Mouse (Mus musculus) embryonic facial prominence, embryonic 10.5 days (tissue): Measurements from ENCODE around the gene Iqcj. TPM values are rescaled to one million over a fixed set of nuclear protein-coding genes. Genes with fewer than 3 reads are reported as not detected.
"Not testable (repeated sequence)": the region's sequence is repeated elsewhere in the genome, so short reads cannot be mapped to it uniquely, and the experiment has no call there.

Experiments
- DNase-seq: peaks from one replicate; pipeline ENCODE4 v3.0.0-alpha.2; 2017; ENCODE audit warnings: low spot score
- H3K27ac ChIP-seq: fragments of 300-500 bp; sonication (generic); replicated peaks from 2 replicates; pipeline ENCODE4 v1.5.1; 2016; ENCODE audit warnings: mild to moderate bottlenecking
- H3K27me3 ChIP-seq: fragments of 300-500 bp; sonication (generic); replicated peaks from 2 replicates; pipeline ENCODE4 v1.6.1; 2016; ENCODE audit warnings: low read depth, mild to moderate bottlenecking; ENCODE audit not compliant: poor library complexity, severe bottlenecking
- H3K36me3 ChIP-seq: fragments of 300-500 bp; sonication (generic); replicated peaks from 2 replicates; pipeline ENCODE4 v1.6.1; 2016; ENCODE audit warnings: mild to moderate bottlenecking, moderate library complexity
- H3K4me1 ChIP-seq: fragments of 300-500 bp; sonication (generic); 2 replicates; pipeline ENCODE4 v1.6.1; 2016
- H3K4me3 ChIP-seq: fragments of 300-500 bp; sonication (generic); 2 replicates; pipeline ENCODE4 v1.5.1; 2016; ENCODE audit warnings: mild to moderate bottlenecking, moderate library complexity
- H3K9me3 ChIP-seq: fragments of 300-500 bp; sonication (generic); 2 replicates; pipeline ENCODE4 v1.6.1; 2016; ENCODE audit warnings: mild to moderate bottlenecking
- WGBS: fragments of 180-500 bp; shearing (Covaris S2); methylation state at CpG from one replicate; pipeline ENCODE4 v1.1.7; 2016; 5-methylcytosine and 5-hydroxymethylcytosine counted together
- polyA plus RNA-seq: library from polyadenylated mRNA; unstranded; fragments of >200 nt; fragmentation: Nextera tagmentation; extraction: Ambion mirVana; gene quantifications from 2 replicates; pipeline ENCODE4 v1.2.1, GENCODE M21; 2016

The Iqcj gene
- polyA plus RNA-seq, 1 experiment from 2014 or later: not detected

DNA sequence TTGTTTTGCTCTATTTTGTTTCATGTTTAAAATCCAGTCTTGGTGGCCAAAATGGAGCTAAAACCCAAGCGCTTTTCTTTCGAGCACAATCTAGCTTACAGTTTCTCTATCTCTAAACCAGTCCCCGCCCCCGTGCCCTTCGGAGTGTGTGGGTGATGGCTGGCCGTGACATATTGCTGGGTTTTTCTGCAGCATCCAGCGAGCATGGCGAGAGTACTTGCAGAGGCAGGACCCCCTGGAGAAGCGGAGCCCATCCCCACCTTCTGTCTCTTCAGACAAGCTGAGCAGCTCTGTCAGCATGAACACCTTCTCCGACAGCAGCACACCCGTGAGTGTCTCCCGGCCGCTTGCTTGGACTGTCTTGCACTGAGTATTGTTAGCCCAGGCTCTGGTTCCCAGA, 163.1 kb downstream of the Iqcj start:
- no peaks in the 10 kb centered on the region for H3K4me1 ChIP-seq
- H3K36me3 ChIP-seq: no peaks in the 10 kb centered on the region
- WGBS: 67% methylated on average over 13 of the region's 13 CpGs
- H3K4me3 ChIP-seq: no peak overlapping the region
- H3K27me3 ChIP-seq: no peaks in the 10 kb centered on the region; the same call in 1 of the 2 replicates
- no peaks in the 10 kb centered on the region for H3K9me3 ChIP-seq
- DNase-seq: no peak
- no peak overlapping the region for H3K27ac ChIP-seq

DNA sequence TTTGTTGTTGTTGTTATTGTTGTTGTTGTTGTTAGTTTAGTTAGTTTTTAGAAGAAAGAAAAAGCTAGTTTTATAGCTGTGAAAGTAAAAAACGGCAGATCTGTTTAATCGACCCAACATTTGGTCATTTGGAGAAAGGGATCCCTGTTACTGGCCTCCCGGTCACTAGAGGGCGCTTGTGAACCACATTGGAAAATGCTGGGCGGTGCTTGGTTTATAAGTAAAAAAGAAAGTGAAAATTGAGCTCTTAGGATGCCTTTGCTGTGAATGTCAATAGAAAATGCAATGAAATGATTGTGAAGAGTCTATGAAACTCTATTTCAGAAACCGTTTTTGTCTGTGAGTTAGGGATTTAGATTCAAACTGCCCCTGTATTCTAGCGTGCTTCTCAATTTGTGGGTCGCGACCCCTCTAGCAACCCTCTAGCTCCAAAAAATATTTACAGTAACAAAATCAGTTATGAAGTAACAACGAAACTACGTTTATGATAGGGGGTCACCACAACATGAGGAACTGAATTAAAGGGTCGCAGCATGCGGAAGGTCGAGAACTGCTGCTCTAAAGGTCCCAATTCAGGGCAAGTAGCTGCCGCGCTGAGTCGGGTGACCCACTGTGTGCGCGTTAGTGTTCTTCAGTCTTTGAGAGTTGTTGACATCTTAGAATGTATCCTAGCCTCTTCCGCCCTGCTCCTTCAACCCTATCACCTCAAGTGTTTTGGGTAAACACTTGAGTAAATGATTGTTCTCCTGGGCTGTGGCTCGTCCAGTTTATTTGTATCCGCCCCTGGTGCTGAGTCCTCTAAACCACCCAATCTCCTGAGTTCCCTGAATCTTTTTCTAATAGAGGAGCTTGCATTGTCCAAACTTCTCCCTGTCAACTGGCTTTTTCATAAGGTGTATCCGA, 164.6 kb downstream of the Iqcj start:
- Histone ChIP-seq H3K27ac (no peak overlapping the region), H3K36me3 (no peaks in the 10 kb centered on the region), H3K4me1 (no peaks in the 10 kb centered on the region), H3K9me3 (no peaks in the 10 kb centered on the region), H3K27me3 (no peaks in the 10 kb centered on the region; the same call in 1 of the 2 replicates), H3K4me3 (peak overlapping the region; percentile 38)
- 58% methylated on average over 23 of the region's 23 CpGs for WGBS
- peak; percentile 71 for DNase-seq

DNA sequence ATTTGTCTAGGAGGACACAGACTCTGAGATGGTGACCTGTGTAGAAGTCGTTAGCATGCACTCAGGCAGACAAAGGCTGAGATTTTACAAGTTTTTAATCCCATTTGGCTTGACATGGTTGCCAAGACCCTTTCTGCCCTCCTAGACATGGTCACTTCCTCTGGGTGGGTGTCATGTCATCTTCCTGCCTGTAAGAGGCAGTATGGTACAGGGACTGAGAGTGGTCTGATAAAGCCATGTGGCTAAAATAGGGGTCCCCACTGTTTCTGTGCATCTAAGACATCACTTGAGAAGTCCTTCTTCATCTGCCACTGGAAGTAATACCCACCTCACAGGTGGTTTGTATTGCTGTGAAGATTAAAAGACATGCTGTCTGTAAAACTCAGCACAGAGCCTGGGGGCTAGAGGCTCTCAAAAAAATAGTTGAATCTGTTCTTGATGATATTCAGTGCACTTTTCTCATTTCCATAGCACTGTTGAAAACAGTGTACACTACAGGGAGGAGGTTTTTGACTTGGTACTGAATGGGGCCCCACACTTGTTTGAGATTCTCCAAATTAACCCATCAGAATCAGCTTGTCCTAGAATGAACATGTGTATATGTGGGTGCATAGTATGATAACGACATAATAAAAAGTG, 167.3 kb downstream of the Iqcj start:
- DNase-seq: peak; percentile 26
- Histone ChIP-seq H3K36me3 (no peaks in the 10 kb centered on the region), H3K4me3 (no peak overlapping the region), H3K9me3 (no peaks in the 10 kb centered on the region), H3K27me3 (no peaks in the 10 kb centered on the region; the same call in 1 of the 2 replicates), H3K27ac (no peak overlapping the region), H3K4me1 (no peaks in the 10 kb centered on the region)
- WGBS: 52% methylated on average over 2 of the region's 2 CpGs

DNA sequence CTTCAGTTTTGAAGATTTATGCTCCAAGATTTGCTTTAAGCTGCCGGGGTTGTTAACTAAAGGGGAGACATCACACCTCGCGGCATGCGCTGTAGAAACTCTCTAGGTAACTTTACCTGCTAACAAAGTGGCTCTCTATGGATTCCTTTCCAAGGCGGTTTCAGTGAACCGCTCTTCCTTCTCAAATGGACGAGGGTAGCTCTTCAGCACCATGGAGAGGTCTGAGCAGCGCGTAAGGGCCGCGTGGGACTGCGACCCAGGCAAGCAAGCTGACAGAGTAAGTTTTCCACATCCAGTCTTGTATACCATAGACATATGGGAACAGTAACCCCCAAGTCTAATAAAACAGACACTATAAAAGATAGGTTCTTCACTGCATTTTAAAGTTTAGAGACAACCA, 172.7 kb downstream of the Iqcj start, which contains the start of gene Schip1:
Gene Schip1, plus strand, starts transcription at position 72 of the 400 bp plus-strand sequence.
- Histone ChIP-seq H3K9me3 (no peaks in the 10 kb centered on the region), H3K36me3 (no peaks in the 10 kb centered on the region), H3K27ac (no peak within 1 kb of the TSS), H3K4me3 (no peak within 1 kb of the TSS), H3K4me1 (no peaks in the 10 kb centered on the region), H3K27me3 (no peaks in the 10 kb centered on the region)
- 37% methylated on average over 12 of the region's 12 CpGs for WGBS
- peak; percentile 75 for DNase-seq

DNA sequence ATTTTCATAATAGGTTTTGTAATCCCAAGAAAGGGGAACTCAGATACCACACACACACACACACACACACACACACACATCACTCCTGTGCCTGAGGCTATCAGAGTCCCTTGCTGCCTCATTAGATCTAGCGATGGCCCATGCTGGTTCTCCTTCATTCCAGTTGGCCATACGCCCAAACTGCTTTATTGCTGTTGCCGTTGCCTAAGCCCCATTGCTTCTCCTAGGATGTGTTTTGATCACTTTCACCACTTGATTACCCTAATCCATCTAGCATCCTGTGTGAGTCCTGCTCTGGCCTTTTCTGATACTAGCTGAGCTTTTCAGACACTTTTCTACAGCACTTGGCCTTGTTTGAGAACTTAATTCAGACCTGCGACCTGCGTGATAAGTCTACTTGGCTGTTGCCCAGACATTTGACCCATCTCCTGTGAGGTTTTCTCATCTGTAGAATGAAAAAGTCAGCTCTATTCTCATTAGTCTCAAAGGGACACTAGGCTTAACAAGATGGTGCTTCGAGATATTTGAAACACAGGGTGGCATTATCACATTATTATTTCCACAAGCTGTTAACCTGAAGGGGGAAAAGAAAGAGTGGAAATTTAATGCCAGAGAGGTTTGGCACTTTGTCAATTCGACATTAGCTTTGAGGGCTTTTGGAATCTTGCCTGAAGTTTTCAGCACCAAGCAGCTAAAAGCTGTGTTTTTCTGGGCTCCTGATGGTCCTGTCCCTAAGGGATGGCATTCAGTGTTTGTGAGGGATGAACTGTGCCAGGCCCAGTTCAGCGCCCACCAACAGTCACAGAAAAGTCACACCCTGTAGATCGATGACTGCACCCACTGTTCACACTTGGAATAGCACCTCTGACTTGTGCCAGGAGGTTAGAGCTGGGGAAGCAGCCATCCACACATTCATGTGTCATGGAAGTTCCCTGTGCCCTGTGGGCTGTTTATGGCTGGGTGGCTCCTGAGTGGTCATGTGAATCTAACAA, 179.7 kb downstream of the Iqcj start:
- H3K4me3 ChIP-seq: no peak overlapping the region
- DNase-seq: no peak
- H3K4me1 ChIP-seq: no peaks in the 10 kb centered on the region
- no peaks in the 10 kb centered on the region for H3K27me3 ChIP-seq
- H3K36me3 ChIP-seq: no peaks in the 10 kb centered on the region
- H3K9me3 ChIP-seq: no peaks in the 10 kb centered on the region
- WGBS: 83% methylated on average over 9 of the region's 9 CpGs
- H3K27ac ChIP-seq: no peak overlapping the region

DNA sequence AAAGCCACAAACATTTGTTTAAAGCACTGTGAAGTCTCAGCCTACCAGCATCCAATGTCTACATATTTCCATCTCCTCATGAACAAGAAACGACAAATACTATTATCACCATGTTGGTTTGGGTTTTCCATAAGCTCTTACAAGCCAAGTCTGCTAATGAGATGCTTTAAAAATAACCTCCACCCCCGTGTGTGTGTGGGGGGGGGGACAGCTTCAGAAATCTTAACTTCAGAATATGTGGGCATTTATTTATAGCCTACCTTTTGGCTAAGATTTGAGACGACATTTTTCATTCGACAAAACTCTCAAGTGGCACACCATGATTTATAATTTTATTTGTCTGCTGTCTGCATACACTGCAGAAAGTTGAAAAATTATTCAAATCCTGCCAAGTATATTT, 185.4 kb downstream of the Iqcj start:
- no peak overlapping the region for H3K27ac ChIP-seq
- WGBS: 84% methylated on average over 4 of the region's 4 CpGs
- H3K4me1 ChIP-seq: no peaks in the 10 kb centered on the region

DNA sequence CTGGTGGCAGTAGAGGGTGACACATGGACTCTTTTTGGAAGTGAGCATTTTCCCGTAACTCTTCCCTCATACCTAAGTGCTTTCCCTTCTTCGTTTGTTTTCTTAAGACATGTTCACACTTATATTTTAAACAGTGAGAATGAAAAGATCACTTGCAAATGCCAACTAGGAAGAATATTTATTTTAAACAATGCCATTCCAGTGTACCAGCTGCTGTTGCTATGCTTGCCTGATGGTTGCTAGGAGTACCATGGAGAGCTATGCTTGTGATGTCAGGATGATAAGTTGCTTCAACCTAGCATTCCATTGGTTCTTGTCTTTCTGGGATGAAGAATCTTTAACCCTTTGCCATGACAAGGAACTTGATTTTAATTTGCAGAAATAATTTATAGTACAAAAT, 193.0 kb downstream of the Iqcj start:
- Histone ChIP-seq H3K27ac (no peak overlapping the region), H3K4me1 (no peaks in the 10 kb centered on the region), H3K36me3 (no peaks in the 10 kb centered on the region), H3K27me3 (no peaks in the 10 kb centered on the region), H3K9me3 (no peaks in the 10 kb centered on the region), H3K4me3 (no peak overlapping the region)
- no peak for DNase-seq
- WGBS: 85% methylated on average over 2 of the region's 2 CpGs

More for the DNA sequence above, 185.4 kb downstream of the Iqcj start:
- Histone ChIP-seq H3K9me3 (no peaks in the 10 kb centered on the region), H3K36me3 (no peaks in the 10 kb centered on the region), H3K4me3 (no peak overlapping the region), H3K27me3 (no peaks in the 10 kb centered on the region)
- no peak for DNase-seq

DNA sequence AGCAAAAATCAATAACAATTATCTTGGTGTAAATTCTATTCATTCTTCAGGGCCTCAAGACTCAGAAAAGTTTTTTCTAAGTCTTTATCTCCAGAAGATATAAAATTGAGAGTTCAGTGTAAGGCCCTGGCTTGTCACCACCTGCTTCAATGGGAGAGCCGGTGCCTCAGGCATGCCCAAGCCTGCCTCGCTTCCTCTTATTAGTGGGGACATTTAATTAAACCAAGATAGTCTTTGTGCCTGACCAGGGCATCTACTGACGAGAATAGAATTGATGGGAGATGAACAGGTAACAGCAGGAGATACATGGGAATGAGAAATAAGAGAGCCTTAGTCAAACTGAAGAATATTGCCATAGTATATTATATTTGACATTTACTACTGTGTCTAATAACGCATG, 200.1 kb downstream of the Iqcj start:
- Histone ChIP-seq H3K4me3 (no peak overlapping the region), H3K27me3 (no peaks in the 10 kb centered on the region), H3K27ac (no peak overlapping the region), H3K36me3 (no peaks in the 10 kb centered on the region), H3K9me3 (no peaks in the 10 kb centered on the region), H3K4me1 (no peaks in the 10 kb centered on the region)
- DNase-seq: no peak
- 77% methylated on average over 4 of the region's 4 CpGs for WGBS

DNA sequence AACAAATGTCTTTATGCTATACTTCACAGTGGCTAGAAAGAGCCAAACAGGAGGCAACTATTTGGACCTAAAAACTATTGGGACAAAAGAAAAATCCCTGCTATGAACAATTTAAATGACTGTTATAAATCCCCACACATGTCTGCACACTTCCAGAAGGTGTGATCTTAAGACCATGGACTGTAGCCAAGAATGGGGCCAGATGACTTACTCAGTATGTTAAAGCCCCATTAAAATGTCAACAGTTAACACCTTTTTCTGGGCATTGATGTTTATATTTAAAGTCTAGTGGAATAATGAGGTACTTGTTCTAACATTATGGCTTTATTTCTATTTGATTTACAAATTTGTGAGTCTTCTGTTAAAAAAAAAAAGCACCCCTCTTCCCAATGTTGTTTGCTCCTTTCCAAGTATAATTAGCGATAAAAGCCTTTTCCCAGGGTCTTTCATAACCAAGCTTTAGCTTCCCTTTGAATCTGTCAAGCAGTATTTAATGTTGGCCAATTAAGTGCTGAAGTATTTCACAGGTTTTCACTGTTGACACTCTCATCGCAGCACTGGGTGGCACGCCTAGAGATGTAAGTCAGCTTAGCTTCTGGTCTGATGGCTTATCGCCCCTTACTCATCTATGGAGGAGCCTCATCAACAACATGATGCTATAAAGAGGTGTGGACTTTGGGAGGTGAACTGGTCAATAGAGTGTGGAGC, 204.9 kb downstream of the Iqcj start:
- Histone ChIP-seq H3K4me1 (no peaks in the 10 kb centered on the region), H3K27me3 (no peaks in the 10 kb centered on the region), H3K27ac (no peak overlapping the region), H3K9me3 (no peaks in the 10 kb centered on the region), H3K4me3 (no peak overlapping the region), H3K36me3 (no peaks in the 10 kb centered on the region)
- WGBS: 81% methylated on average over 4 of the region's 4 CpGs
- DNase-seq: no peak

DNA sequence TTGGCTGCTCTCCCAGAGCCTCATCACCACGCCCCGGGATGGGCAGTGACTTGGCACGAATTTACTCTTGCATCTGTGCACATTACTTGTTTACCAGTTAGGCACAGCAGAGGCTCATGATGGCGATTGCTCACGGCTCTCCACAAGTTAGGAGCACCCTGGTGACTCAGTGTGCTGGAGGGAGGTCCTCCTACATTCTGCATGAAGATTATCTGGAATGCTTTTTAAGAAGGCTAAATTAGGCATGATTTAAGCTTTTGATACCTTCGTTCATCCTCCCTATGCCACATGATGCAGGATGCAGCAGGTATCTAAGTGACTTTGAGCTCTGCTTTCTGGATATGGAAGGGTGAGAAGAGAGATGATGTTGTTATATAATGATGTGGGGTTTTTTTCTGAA, 207.5 kb downstream of the Iqcj start:
- DNase-seq: not testable (repeated sequence)

DNA sequence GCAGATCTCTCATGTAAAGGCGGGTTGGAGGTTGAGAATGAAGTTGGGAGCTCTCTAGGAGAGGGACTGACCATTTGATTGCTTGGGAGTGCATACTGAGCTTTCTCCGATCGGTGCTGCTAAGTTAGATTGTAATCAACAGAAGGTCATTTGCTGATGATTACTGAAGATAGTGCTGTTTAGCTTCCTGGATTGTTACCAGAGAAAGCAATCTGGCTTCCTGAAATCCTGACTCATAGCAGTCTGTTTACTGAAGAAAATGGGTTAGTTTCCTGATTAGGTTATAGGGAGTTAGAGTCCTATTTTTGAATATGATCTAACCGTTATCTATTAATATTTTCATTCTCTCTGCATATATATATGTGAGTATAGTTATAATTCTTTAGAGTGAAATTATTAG, 209.3 kb downstream of the Iqcj start:
- Histone ChIP-seq H3K27me3 (no peaks in the 10 kb centered on the region), H3K4me1 (no peaks in the 10 kb centered on the region), H3K27ac (no peak overlapping the region), H3K9me3 (no peaks in the 10 kb centered on the region), H3K4me3 (no peak overlapping the region), H3K36me3 (no peaks in the 10 kb centered on the region)
- WGBS: 73% methylated on average over 4 of the region's 4 CpGs
- no peak for DNase-seq

More for the DNA sequence above, 207.5 kb downstream of the Iqcj start:
- not testable (repeated sequence) for H3K9me3 ChIP-seq, H3K4me1 ChIP-seq, H3K36me3 ChIP-seq, H3K27me3 ChIP-seq, H3K4me3 ChIP-seq, H3K27ac ChIP-seq
- WGBS: 94% methylated on average over 6 of the region's 6 CpGs
